Mouse (Mus musculus): ENCODE data around the gene Myo9a.

GRCm38 (mm10) chr9:59903382-59903781 is 152.7 kb downstream of the Myo9a start:
- TF ChIP-seq GATA1 (IDR thresholded peaks at IDR 0.05; ENCODE audit: low read length) (no peak), TAL1 (IDR thresholded peaks at IDR 0.05; ENCODE audit: low read length) (no peak)

All from erythroblast, embryonic 14.5 days (primary cell).